Mouse (Mus musculus) retina, postnatal 1 day (tissue): ENCODE data around the gene Hspb3.

Experiments used
- DNase-seq: peaks from one replicate; pipeline ENCODE4 v3.0.0-alpha.2; 2012

Hspb3 gene

DNA sequence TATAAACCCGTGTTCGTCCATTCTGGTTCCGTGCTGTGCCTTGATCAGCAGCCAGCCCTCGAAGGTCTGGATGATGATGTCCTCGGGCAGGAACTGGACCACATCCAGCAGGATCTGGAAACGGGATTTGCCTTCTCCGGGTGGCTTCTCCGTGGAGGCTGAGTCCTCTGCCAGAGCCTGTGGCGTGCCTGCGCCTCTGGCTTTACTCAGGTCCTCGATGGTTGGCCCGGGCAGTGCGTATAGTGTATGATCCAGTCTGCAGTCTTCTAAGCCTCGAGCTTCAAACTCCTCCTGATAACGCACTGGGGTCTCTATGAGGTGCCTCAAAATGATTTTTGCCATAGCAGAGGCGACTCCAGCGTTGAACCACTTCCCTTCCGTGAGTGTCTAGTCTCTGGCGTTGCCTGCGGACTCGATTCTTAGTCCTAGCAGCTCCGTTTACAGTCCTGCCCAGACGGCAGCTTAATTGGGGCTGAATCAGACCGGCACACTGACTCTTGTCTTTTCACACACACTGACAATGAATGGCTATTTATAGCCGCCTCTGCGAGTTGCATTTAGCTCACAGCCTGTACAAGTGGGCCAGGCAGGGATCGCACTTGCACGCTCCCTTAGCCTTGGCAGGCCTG, at the start of gene Hspb3:
Gene Hspb3, minus strand, starts transcription at position 526 of the 629 bp plus-strand sequence.
- DNase-seq: peak; percentile 82

DNA sequence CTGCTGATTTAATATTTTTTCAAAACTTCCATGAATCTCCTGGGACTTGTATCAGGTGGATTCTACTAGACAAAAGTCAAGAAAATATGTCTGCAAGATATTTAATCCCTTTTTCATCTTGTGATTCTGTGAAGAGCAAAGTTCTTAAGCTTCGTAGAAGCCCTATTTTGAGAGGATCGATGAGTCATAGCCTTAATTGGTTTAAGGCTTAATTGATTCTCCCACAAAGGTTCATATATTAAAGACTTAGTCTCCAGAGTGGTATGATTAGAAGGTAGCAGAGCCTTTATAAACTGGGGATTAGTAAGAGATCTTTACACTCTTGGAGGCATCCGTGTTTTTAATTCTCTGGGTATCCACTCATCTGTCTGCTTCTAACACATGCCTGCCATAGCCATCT, 49.7 kb upstream of the Hspb3 start:
- peak; percentile 53 for DNase-seq

DNA sequence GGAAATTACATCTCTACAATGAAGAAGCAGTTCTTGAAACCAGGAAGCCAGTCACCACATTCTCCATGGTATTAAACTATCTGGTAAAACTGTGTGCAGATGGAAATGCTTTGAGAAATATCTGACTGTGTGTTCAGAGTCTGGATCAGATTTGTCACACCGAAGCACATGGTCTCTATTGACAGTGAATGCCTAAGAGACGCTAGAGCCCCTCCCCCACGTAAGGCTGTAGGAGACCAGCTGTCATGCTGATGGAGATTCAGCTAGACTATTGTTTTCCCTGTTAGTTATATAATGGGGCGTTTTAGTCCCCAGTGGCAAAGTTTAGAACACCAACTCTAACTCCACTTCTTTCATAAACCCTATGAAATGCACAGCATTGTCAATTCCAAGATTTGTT, 42.7 kb upstream of the Hspb3 start:
- peak; percentile 82 for DNase-seq

DNA sequence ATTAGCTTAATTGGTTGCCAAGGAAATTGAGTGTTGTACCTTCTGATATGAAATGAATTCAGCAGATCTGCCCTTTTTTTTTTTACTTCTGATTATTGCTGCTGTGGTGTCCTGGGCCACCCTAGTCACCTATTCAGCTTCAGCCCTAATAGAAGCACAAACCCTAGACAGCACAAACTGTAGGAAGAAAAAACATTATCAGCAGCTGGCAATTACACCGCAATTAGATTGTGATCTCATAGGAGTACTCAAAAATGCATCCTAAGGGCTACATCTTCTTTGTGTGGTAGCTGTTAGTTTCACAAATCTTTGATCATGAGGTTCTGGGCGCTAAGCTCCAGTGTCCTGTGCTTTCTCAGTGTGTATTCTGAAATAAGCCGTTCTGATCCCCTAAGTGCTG, 37.7 kb upstream of the Hspb3 start:
- no peak for DNase-seq

DNA sequence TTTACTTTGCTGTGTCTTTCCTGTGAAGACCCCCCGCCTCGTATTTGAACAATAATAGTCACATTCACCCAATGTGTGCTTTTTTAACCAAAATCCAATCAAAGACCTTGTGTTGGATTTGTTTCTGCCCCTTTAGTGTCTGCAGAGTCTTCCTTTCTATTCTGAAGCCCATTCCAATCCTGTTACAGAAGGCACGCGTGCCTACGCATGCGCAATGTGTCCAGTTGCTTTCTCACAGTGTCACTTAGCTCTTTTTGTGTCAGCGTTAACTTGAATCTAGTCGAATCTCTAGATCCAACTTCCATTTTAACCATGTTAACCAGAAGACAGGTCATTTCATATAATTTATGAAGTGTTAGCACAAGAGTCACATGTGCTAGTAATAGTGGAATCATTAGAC, 36.5 kb upstream of the Hspb3 start:
- no peak for DNase-seq

DNA sequence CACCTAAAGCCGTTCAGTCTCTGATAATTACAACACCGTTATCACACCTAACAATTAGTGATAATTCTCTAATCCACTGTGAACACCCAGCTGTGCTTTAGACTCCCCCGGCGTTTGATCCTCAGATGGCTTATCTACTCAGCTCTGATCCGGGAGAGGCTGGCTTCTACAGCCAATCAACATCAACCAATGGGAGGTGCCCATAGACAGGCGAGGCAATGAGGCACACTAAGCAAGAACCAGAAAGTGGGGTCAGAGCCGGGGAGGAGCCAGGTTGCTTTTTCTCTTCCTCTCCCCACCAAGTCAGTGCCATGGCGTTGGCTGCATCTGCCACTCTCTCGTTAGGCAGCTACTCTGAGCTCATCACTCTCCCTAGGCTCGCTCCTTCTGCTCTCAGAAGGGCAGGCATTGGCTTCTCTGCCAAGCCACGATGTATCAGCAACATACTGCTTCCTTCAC, 36.0 kb upstream of the Hspb3 start:
- DNase-seq: peak; percentile 77

DNA sequence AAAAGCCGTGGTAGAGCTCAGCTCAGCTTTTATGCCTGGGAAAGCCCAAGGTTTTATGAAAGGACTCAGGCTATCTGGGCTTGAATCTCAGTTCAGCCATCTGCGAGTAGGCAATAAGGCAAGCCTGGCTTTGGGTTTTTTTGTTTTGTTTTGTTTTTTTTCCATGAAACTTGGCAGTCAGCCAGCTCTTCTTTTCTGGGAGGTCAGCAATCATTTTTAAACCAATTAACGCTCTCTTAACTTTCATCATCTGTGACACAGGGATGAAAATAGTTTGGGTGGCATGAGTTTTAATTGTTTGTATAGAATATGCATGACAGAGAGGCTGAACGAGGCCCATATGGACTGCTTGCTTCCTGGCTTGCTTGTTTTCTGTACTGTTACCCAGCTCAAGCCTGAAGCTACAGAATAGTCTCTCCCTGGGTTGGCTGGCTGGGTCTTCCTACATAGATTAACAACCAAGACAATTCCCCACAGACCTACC, 33.4 kb upstream of the Hspb3 start:
- DNase-seq: peak; percentile 82

DNA sequence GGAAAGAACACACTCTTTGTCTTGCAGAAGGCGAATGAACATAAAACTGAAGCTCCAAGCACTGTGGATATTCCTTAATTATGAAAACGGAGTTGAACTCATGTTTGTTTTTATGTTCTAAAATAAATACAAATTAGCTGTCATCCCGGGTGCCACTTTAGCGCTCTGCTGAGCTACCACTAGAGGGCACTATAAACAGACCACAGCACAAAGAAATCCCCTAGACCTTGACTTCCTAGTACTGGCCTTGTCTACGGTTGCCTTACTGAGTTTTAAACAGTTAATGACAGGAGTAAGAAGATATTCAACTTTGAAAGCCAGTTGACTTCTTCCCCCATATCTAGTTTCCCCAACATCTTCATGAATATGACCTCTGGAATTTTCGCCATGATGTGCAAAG, 29.9 kb upstream of the Hspb3 start:
- peak; percentile 71 for DNase-seq

DNA sequence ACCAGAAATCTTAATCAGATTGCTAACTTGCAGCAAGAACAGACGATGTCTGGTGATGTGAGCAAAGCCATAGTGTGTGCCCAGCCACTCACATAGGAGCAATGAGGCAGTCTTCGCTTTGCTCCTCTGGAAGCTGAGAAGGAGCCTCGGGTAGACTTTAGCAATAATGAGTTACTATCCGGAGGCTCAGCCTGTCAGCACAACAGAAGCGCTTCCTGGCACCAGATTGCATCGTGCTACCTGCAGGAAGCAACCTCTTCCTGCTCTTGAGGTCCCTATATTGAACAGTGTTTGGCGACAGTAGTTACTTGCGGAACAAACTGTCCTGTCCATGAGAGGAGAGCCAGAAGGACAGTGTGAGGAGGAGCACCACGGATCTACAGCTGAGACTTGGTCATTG, 28.2 kb upstream of the Hspb3 start:
- no peak for DNase-seq

DNA sequence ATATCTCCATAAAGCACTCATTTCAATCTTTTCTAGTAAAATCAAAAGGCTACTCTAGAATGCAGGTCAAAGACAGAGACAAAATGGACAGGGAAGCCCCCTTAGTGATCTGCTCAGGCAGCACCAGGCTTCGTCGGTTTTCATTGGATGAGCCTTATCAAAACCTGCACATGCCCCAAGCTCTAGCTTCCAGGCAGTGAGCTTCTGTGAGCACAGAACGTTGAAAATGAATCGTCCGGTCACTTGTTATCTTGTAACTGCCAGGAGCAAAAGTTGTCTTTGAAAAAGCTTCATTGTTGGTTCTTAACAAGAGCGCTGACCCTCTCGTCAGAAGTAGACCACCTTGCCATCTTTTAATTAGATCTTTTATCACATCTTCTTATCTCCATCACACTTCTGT, 26.4 kb upstream of the Hspb3 start:
- DNase-seq: no peak

DNA sequence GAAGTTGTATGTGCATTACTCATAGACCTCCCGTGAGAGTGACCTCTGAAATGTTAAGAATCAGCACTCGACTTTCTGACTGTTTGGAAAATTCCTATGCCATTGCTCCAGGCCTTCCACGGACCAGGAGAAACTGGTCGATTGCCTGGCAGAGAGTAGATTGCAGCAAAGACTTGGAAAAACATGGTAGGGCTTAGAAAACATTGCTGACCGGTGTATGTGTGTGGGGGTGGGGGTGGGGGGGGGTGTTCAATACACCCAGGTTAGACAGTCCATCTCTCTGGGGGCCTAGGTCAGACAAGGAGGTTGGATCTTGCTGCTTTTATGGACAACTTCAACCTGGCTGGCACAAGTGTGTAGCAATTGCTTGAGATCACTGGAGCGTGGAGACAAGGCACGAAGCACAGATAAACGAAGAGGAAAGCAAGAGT, 23.2 kb upstream of the Hspb3 start:
- DNase-seq: no peak

DNA sequence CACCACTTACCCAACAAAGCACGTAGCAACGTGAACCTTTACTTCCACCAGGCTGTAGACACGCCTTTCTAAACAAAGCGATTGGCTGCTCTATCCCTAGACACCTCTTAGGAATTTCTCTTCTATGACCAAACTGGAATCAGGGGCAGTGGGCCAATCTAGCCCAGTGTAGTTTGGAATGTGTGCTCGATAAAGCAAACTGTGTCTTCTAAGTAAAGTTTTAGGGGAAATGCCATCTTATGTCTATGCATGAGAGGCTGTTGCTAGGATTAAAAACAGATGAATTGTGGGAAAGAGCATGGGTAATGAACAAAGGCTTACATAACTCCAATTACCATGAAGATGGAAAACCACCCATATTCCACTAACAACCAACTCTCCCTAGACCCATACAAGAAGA, 19.3 kb upstream of the Hspb3 start:
- DNase-seq: no peak

DNA sequence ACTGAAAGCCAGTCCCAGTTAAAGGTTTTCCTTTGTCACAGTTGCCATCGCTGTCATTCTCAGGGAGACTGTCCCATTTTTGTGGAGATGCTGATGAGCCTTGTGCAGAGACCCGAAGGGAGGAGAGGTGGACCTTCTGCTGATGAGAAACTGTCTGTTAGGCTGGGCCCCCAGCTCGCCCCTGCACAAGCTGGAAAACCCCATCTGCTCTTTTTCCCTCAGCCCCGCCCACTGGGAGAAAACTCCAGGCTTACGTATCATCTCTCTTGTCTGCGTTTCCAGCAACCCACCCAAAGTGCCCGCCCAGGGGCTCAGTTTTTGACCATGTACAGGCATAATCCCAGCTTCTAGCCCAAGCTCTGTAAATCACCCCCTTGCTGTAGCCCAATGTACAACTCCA, 17.2 kb upstream of the Hspb3 start:
- no peak for DNase-seq

DNA sequence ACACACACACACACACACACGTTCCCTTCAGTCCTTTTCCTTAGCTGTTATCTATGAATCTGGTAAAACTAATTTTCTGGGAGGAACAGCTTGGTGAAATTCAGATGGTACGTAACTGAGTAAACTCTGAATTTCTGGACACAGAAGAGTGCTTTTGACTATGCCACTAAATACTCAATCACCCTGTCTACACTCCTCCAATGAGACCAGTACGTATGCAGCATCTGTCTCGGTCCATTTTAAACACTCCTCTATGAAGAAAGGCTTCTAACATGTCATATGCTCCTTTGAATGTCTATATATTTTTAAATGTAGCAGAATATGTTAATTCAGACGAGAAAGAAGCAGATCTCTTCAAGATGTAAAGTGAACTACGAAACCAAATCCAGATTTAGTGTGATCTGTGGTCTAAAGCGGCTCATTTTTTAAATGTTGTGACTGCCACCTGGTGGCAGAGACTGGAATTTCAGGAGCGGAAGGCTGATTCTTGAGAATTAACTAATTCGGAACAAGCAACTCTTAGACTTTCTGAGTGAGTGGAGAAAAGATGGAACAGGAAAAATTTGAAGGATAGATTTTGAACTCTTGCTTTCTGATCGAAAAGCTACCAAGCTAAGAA, 6.1 kb upstream of the Hspb3 start:
- DNase-seq: peak; percentile 78

DNA sequence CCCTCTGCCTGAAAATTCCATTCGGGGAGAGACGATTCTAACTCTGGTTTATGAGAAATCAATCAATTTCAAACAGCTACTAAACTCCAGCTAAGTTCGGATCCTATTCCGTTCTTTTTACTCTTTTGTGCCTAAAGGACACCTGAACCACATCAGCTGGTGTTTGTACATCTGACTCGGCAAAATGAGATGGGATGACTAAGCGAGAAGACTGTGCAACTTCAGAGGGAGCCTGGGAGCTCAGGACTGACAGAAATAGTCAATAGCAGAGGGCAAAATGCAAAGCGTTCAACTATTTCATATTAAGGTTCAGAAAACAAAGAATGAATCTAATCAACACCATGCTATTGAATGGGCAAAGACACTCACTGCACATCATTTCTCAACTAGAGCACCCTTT, 407 bp upstream of the Hspb3 start:
- DNase-seq: no peak

DNA sequence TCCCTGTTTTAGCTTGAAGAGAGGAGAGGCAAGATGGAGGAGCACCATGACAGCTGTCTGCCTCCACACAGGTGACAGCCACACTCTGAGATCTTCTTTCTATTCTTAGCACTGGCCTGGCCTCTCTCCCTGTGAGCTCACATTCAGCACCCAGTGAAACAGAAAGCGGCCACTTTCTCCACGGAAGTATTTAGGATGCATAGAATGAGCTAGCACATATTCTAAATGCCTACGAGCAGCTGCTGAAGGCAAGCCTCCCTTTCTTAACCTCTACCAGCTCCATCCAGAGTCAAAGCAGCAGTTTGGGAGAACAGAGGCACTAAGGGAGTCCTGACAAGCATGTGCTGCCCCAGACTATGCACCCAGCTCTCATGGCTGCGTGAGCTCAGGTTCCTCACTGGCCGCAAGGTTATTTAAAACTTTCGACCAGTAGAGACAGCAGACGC, 1.6 kb downstream of the Hspb3 start:
- DNase-seq: no peak

DNA sequence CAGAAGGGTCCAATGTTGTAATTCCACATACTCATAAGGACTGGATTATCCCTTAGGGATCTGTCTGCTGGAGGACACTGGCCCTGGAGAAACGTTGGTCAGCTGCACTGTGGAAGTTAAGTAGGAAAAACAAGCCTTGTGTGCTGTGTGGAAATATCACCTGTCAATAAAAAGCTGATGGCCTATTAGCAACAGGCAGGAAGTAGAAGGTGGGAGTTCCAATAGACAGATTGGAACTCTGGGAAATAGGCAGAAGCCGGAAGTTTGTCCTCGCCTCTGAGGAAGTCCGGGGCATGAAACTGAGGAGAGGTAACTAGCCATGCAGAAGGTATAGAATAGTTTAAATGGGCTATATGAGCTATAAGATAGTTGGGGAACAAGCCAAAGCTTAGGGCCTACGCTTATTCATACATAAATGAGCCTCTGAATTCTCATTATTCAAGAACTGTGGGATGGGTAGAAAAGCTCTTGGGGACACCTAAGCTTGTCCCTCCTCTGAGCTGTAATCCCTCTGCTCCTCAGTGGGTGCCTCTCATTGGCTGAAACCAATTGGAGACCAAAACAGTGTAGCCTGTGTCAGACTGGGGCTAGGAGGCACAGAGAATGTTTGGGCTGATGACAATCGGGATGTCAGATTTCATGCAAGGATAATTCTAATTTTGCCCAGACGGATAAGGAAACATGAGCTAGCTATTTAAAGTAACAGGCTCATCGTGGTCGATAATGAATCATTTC, 2.7 kb downstream of the Hspb3 start:
- no peak for DNase-seq

DNA sequence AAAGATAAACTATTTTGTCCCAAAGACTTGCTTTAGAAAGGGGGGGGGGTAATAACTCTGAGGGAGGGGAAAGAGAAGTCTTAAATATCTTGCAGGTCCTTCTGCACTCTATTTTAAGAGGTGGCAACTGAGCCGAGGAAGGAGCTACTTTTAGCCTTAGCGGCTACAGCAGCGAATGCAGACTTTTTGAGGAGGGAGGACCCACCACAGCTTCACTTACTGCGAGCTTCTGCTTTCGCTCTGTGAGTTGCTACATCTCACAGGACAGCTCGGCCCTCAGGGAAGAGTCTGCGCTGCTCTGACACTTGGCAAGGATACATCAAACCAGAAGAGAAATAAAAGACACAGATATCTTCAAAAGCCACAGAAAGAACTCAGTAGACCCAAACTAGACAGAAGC, 6.3 kb downstream of the Hspb3 start:
- no peak for DNase-seq

DNA sequence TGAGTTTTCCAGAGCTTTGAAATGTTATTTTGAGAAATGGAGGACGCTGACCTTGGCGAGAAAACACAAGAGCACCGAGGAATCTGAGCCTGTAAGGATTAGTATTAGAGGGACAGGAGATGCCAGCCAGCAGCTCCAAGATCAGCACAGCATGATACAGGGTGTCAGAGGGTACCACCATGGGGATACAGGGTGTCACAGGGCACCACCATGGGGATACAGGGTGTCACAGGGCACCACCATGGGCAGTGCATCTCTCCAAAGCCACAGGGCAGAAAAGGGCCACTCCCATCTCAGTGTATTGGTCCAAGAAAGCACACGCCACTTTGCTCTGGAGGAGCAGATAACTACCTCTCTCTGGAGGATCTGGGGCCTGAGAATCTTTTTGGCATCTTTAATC, 6.8 kb downstream of the Hspb3 start:
- no peak for DNase-seq

DNA sequence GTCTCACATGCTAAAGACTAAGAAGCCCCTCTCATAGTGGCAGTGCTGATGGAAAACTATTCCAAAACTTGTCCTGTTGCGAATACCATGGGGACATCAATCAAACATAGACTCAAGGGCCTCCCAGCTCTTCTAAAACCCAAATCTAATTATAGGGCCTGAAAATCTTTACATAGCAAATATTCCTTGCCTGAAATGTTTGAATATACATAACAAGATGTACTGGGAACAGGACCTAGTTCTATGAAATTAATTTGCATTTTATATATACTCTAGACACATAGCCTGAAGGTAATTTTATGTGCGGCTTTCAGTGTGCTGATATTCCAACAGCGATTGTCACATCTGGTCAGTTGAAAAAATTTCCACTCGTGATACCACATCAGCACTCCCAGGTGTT, 8.0 kb downstream of the Hspb3 start:
- no peak for DNase-seq

DNA sequence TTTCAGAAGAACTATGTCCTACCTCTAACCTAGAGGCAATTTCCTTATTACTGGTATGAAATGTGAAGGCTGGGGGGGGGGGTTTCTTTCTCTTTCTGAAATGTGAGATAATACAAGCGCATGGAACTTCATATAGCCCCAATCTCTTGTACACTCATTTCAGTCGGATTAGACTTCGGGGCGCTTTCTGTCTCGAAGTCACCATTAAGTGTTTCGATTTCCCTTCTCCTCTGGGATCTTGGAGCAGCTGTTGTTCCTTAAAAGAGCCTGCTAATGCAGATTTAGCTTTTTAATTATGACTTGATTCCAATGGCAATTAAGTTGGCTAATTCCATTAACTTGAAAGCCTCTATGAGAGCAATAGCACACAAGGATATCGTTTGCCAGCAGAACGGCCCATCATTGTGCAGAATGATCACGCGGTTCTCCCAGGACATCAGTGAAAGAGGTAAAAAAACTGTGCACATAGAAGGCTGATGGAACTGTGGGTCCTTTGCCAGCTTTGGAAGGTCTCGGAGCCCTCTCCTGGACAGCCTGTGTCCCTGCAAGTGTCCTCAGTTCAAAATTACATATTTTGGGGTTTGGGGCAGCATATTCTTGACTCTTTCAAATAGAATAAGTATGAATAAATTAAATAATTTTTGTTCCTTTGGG, 22.4 kb downstream of the Hspb3 start:
- DNase-seq: peak; percentile 24

DNA sequence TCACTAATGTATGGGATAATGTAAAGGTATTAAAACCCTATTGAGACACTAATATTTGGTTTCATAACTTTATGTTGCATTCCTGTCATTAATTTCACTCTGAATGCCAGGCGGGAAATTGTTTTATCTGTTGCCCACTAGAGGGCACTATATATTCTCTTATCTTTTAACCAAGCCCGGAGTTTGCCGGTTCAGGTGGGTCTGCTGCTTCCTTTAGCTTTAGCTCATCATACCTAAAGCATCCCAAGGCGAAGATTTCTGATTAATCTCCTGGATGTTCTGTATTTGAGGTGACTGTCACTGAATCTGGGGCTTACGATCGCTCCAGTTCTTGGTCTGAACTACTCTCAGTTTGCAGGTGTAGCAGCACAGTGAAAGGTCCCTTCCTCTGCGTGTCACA, 24.6 kb downstream of the Hspb3 start:
- peak; percentile 57 for DNase-seq

DNA sequence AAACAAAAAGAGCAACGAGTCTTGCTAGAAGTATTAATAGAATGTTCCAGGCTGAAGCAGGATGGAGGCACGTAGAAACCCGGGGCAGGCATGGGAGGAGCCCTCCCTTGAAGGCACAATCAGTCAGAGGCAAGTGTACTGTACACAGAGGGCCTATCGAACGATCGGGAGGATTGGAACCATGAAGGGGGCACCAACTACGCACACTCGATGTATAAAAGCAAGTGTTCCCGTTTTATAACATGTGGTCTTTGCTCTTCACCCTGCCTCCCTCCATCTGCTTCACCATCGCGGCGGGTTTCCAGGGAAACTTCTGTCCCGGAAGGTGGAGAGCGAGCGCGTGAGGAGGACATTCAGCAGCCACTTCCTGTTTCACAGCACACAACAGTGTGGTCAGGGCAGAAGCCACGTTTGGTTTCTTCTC, 27.7 kb downstream of the Hspb3 start:
- DNase-seq: no peak
